19 mouse cellular contexts compared by ENCODE assay signal in genomic region chr6:119248578-119248977, GRCm38 (mm10). TPM values are rescaled to one million over a fixed set of nuclear protein-coding genes. Genes with fewer than 3 reads are reported as not detected.
"Had no signal": no experiment of that assay in that cellular context is flagged by ENCODE, and none has a peak within 500 bp of the region (broad histone marks: within the 10 kb centered on the region; RNA-seq: fewer than 3 reads in every experiment).

No protein-coding gene starts in this region.

- DNase-seq: lung, adult 2 months; lung, postnatal 14 days; lung, postnatal 36 days; right cerebral cortex, postnatal 14 days; thymus, adult 2 months; thymus, postnatal 25 days; thymus, postnatal 4 days had no signal

- ATAC-seq: lung, postnatal 0 days; midbrain, embryonic 13.5 days; midbrain, embryonic 15.5 days had no signal

- H3K27me3 ChIP-seq: lung, embryonic 15.5 days; midbrain, embryonic 13.5 days; midbrain, embryonic 15.5 days; neural tube, embryonic 12.5 days; stomach, embryonic 15.5 days had no signal

- H3K9me3 ChIP-seq: lung, embryonic 15.5 days; midbrain, embryonic 15.5 days; stomach, embryonic 15.5 days had no signal

- H3K4me1 ChIP-seq: lung, embryonic 15.5 days; megakaryocyte, embryonic 14.5 days; midbrain, embryonic 13.5 days; midbrain, embryonic 15.5 days; neural tube, embryonic 12.5 days; stomach, embryonic 15.5 days had no signal

- H3K4me2 ChIP-seq: lung, embryonic 15.5 days; midbrain, embryonic 11.5 days; midbrain, embryonic 13.5 days; midbrain, embryonic 15.5 days; neural tube, embryonic 12.5 days; stomach, embryonic 15.5 days had no signal

- H3K36me3 ChIP-seq: lung, embryonic 15.5 days; midbrain, embryonic 13.5 days; midbrain, embryonic 15.5 days; neural tube, embryonic 12.5 days; stomach, embryonic 15.5 days had no signal

- H3K27ac ChIP-seq: lung, embryonic 15.5 days; macrophage; midbrain, embryonic 13.5 days; midbrain, embryonic 15.5 days; neural tube, embryonic 12.5 days; stomach, embryonic 15.5 days; stomach, postnatal 0 days had no signal

- H3K4me3 ChIP-seq: lung, embryonic 15.5 days; megakaryocyte, embryonic 14.5 days; midbrain, embryonic 13.5 days; midbrain, embryonic 15.5 days; neural tube, embryonic 12.5 days; stomach, embryonic 15.5 days had no signal

- H3K9ac ChIP-seq: lung, embryonic 15.5 days; midbrain, embryonic 13.5 days; midbrain, embryonic 15.5 days; neural tube, embryonic 12.5 days; stomach, embryonic 15.5 days had no signal

RNA-seq across cellular contexts. Expression of gene Cacna2d4, which starts 12.3 kb away (rescaled TPM):
- polyA plus RNA-seq: macrophage had no signal

RNA-seq across cellular contexts. Expression of gene Cacna1c, which starts 52.4 kb away (rescaled TPM):
- total RNA-seq: megakaryocyte progenitor cell, adult 5-6 weeks; monocyte, adult 5-6 weeks had no signal
- polyA plus RNA-seq: macrophage had no signal
